Mouse (Mus musculus) forebrain, postnatal 0 days (tissue): ENCODE measurements at regions not wholly inside any gene's neighbourhood (a gene's known extent, or its start where the extent isn't known, plus 50 kb on each side); places are given as distances from the start of the nearest gene placed in this dataset.
"Not testable (repeated sequence)": the region's sequence is repeated elsewhere in the genome, so short reads cannot be mapped to it uniquely, and the experiment has no call there.

Experiments used
- ATAC-seq: fragments of 200-750 bp; cut with Nextera tagmentation; 2 replicates; pipeline ENCODE4 v1.8.0; 2017; ENCODE audit warnings: mild to moderate bottlenecking, moderate library complexity
- DNase-seq: peaks from one replicate; pipeline ENCODE4 v3.0.0-alpha.2; 2015
- H3K27ac ChIP-seq: fragments of 300-500 bp; sonication (generic); 2 replicates; pipeline ENCODE4 v1.5.1; 2014; ENCODE audit warnings: low read depth, mild to moderate bottlenecking, antibody characterized with exemption, low read length, moderate library complexity, mixed read lengths
- H3K27me3 ChIP-seq: fragments of 300-500 bp; sonication (generic); 2 replicates; pipeline ENCODE4 v1.6.1; 2014; ENCODE audit warnings: mild to moderate bottlenecking, low read length, mixed read lengths; ENCODE audit not compliant: insufficient read depth
- H3K36me3 ChIP-seq: fragments of 300-500 bp; sonication (generic); 2 replicates; pipeline ENCODE4 v1.6.1; 2014; ENCODE audit warnings: mild to moderate bottlenecking, moderate library complexity; ENCODE audit not compliant: insufficient read depth
- H3K4me1 ChIP-seq: fragments of 300-500 bp; sonication (generic); 2 replicates; pipeline ENCODE4 v1.6.1; 2014; ENCODE audit warnings: antibody characterized with exemption; ENCODE audit not compliant: insufficient read depth
- H3K4me2 ChIP-seq: fragments of 300-500 bp; sonication (generic); 2 replicates; pipeline ENCODE4 v1.6.1; 2014; ENCODE audit warnings: low read depth, mild to moderate bottlenecking, moderate library complexity
- H3K4me3 ChIP-seq: fragments of 300-500 bp; sonication (generic); 2 replicates; pipeline ENCODE4 v1.5.1; 2014; ENCODE audit warnings: low read depth, low read length, mixed read lengths
- H3K9ac ChIP-seq: fragments of 300-500 bp; sonication (generic); 2 replicates; pipeline ENCODE4 v1.6.1; 2014; ENCODE audit warnings: mild to moderate bottlenecking
- H3K9me3 ChIP-seq: fragments of 300-500 bp; sonication (generic); 2 replicates; pipeline ENCODE4 v1.6.1; 2016; ENCODE audit warnings: low read length
- CTCF ChIP-seq: sonication (generic); IDR thresholded peaks from 2 replicates; pipeline ENCODE4 v1.5.1; 2016; ENCODE audit warnings: antibody characterized with exemption, control low read depth, low read depth
- WGBS: fragments of 180-500 bp; shearing (Covaris S2); extraction: QIAGEN DNeasy Blood & Tissue Kit; methylation state at CpG from one replicate; pipeline ENCODE4 v1.1.7; 2014; 5-methylcytosine and 5-hydroxymethylcytosine counted together

DNA sequence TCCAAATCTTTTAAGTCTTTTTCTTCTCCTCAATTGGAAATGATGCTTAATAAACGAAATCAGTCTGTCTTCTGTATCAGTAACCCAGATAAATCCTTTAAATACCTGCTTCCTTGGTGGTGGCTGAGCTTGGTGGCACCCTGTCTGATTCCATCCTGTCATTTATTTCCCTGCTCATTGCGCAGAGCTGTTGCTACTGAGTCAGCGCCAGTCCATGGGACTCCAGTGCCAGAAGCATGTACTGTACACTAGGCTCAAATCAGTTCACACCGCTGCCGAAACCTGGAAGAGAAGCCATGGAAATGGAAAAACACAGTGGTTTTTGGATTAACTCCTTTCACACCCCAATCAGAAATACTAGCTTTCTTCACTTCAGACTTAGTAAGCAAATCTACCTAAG lies 649.3 kb upstream of the Marcks start:
- Histone ChIP-seq H3K27ac (no peak overlapping the region), H3K4me3 (no peak overlapping the region), H3K9ac (no peak overlapping the region), H3K4me2 (no peak overlapping the region), H3K27me3 (no peaks in the 10 kb centered on the region), H3K36me3 (no peaks in the 10 kb centered on the region), H3K9me3 (no peaks in the 10 kb centered on the region), H3K4me1 (no peaks in the 10 kb centered on the region)
- DNase-seq, result no peak
- WGBS, result 82% methylated on average over 5 of the region's 5 CpGs
- TF ChIP-seq CTCF, result no peak
- no peak for ATAC-seq

DNA sequence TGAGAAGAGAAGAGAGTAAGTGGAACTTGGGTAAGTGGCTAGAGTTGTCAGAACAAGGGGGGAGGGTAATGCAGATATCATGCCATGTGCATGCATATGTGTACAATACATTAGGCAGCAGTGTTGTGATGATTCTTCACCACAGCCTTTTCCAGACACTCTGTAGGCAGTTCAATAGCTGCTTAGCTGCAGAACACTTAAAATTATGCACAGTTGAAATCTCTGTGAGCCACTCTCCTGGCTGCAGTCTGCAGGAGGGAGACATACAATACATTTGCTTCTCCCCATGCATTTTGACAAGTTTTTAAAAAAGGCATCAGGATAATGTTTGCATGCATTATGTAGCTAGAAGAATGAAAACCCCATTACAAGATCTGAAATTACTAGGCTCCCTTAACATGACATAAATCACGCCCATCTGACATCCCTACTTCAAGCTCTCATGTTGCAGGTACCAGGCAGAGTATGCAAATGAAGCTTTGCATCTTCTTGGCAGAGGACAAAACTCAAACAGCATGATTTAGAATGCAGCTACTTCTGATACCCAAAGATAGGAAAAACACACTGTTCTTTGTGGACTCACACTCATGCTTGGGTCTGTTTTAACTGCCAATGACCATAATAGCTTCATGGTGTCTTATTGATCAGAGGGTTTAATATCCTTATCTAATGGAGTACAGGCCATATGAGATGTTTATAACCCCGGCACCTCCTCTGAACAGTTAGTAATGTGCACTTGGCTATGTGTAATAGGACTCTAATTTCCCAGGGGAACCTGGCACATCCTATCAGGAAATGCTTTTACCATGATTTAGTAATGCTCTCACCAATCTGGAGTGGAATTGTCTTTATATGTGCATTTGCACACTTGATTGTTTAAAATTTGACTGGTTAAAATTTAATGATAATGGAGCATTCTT lies 640.9 kb upstream of the Marcks start:
- Histone ChIP-seq H3K4me2 (no peak overlapping the region), H3K4me1 (0 out of 2 replicates have a peak, but pooled peaks cover 5% of the 10 kb centered on the region), H3K27me3 (no peaks in the 10 kb centered on the region), H3K4me3 (no peak overlapping the region), H3K9ac (no peak overlapping the region), H3K36me3 (no peaks in the 10 kb centered on the region), H3K9me3 (no peaks in the 10 kb centered on the region), H3K27ac (no peak overlapping the region)
- TF ChIP-seq CTCF, result no peak
- 63% methylated on average over 2 of the region's 2 CpGs for WGBS
- ATAC-seq, result peak; percentile 85
- DNase-seq, result peak; percentile 12

DNA sequence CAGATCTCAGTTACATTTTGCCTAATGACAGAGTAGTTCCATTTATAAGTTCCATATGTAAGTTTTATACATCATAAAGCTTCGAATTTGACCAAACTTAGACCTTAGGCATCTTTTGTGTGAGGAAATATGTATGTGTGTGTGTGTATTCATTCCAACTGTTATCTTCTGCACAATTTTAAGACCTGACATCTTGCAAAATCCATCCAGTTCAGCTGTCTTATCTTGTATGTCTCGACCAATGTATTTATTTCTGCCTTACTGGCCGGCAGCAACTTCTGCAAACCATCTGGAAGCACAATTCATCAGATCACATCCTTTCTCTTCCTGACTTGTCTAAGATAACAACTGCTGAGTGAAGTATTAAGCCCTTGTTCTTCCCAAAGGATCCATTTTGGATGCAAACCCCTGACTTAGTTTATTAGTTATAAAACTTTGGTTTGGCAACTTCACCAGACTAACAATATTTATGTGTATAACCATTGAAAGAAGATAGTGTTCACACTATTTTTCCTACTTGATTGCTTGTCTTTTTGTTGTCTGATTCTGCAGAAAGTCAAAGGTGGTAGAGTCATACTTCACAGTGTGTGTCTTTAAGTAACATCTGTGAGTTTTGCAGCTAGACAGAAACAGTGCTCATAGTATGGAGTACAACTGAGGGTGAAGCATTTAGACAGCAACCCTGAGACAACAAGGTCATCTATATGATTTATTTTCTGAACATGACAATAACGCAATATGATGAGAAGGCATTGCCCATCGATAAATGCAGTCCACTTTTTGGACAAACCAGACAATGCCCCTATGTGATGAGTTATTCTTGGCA lies 622.0 kb upstream of the Marcks start:
- ATAC-seq, result no peak
- Histone ChIP-seq H3K27ac (no peak overlapping the region), H3K4me3 (no peak overlapping the region), H3K4me1 (no peaks in the 10 kb centered on the region), H3K9ac (no peak overlapping the region), H3K36me3 (no peaks in the 10 kb centered on the region), H3K27me3 (no peaks in the 10 kb centered on the region), H3K4me2 (no peak overlapping the region), H3K9me3 (no peaks in the 10 kb centered on the region)
- TF ChIP-seq CTCF, result no peak
- DNase-seq, result no peak
- WGBS, result 87% methylated on average over 5 of the region's 5 CpGs

DNA sequence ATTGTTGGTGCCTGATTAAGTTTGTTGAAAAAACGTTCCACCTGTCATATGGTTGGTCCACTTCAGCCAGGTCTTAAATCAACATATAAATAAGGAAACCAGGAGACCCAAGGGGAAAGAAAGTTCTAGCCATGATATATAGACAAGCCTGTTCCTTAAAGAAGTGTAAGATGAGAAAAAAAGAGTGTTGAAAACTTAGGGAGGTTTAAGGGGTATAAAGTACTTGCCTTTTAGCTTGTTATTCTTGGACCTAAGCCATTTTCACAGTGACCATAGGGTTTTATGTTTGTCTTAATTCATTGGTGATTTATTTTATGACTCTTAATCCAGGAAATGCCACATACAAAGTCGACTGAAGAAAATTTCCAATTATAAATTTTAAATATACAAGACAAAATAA lies 602.9 kb upstream of the Marcks start:
- no peak for ATAC-seq
- Histone ChIP-seq H3K4me3 (no peak overlapping the region), H3K4me2 (no peak overlapping the region), H3K27ac (no peak overlapping the region), H3K27me3 (no peaks in the 10 kb centered on the region), H3K36me3 (no peaks in the 10 kb centered on the region), H3K9me3 (no peaks in the 10 kb centered on the region), H3K4me1 (no peaks in the 10 kb centered on the region), H3K9ac (no peak overlapping the region)
- no peak for DNase-seq
- TF ChIP-seq CTCF, result no peak
- 70% methylated on average over 2 of the region's 2 CpGs for WGBS

DNA sequence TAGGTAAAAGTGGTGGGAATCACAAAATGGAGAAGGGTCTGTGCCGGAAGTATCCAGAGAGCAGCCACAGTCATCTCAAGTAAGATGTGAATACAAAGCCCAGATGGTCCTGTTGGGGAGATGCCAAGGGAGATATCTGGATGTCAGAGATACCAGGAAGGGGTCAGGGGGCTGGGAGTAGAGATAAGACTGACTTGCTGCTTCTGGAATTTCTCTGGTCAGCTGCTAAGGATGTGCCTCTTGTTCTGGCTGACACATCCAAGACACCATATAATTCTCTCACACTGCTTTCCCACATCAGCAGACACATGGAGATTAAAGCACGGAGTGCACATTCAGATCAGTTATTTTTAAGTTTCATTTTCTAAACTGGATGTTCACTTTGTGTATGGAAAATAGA lies 600.3 kb upstream of the Marcks start:
- no peak for TF ChIP-seq CTCF
- Histone ChIP-seq H3K9me3 (no peaks in the 10 kb centered on the region), H3K27me3 (no peaks in the 10 kb centered on the region), H3K4me3 (no peak overlapping the region), H3K36me3 (no peaks in the 10 kb centered on the region), H3K27ac (no peak overlapping the region), H3K4me1 (no peaks in the 10 kb centered on the region), H3K4me2 (no peak overlapping the region), H3K9ac (no peak overlapping the region)
- ATAC-seq (no peak), DNase-seq (no peak)
- WGBS, result 70% methylated on average over 2 of the region's 2 CpGs

DNA sequence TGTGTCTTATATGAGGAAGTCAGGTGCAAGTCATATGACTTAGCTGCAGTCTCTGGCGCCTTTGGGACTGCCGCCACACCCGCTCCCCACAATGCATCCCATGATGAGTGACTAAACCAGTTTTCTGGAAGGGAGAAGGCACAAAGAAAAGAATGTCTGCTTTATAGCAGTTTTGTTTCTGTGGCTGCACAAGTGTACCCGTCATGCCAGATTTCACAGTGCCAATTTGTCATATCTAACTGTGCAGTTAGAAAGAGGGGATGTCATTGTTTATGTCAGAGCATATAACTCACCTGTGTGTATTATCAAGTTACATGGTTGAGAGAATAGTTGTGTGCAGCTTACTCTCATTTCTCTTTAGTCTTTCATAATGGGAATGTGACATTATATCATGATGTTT lies 586.9 kb upstream of the Marcks start:
- TF ChIP-seq CTCF, result no peak
- ATAC-seq, result no peak
- Histone ChIP-seq H3K27ac (no peak overlapping the region), H3K4me3 (no peak overlapping the region), H3K4me2 (no peak overlapping the region), H3K4me1 (no peaks in the 10 kb centered on the region), H3K36me3 (no peaks in the 10 kb centered on the region), H3K9ac (no peak overlapping the region), H3K9me3 (no peaks in the 10 kb centered on the region), H3K27me3 (no peaks in the 10 kb centered on the region)
- DNase-seq, result no peak
- 63% methylated on average over 4 of the region's 4 CpGs for WGBS

DNA sequence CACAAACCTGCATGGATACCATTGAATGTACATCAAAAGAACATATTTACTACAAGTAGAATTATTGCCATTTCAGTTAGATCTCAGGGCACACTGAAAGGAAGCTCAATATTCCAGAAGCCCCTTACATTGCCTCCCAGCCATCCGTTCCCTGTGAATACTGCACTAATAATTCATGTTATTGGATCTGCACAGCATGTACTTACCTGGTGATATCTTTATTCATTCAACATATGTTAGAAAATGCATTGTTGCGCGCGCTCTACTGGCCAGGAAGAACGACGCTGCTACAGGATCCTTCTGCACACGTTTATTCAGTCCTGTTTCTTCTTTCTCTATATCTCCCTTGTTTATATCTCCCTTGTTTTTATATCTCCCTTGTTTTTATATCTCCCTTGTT lies 586.3 kb upstream of the Marcks start:
- not testable (repeated sequence) for H3K4me2 ChIP-seq, H3K9me3 ChIP-seq, H3K36me3 ChIP-seq, ATAC-seq, H3K27me3 ChIP-seq, H3K9ac ChIP-seq, H3K4me3 ChIP-seq, H3K4me1 ChIP-seq, H3K27ac ChIP-seq
- WGBS, result 76% methylated on average over 7 of the region's 7 CpGs
- DNase-seq, result peak; percentile 3
